Mouse (Mus musculus): ENCODE measurements around the gene Tcea3. TPM values are rescaled to one million over a fixed set of nuclear protein-coding genes. Genes with fewer than 3 reads are reported as not detected.

Tcea3 gene
- polyA plus RNA-seq, 1 experiment from 2014 or later = 3.0 TPM

- peak; percentile 99 for ATAC-seq (ENCODE audit: low FRiP score, low read depth)
- Histone ChIP-seq H3K27me3 (replicated peaks) (no peaks in the 10 kb centered on the region), H3K4me3 (peak within 1 kb of the TSS; percentile 98), H3K36me3 (no peaks in the 10 kb centered on the region), H3K4me1 (peaks cover 26% of the 10 kb centered on the region), H3K4me2 (replicated peaks) (peak within 1 kb of the TSS; percentile 73), H3K9me3 (no peaks in the 10 kb centered on the region), H3K9ac (peak within 1 kb of the TSS; percentile 98), H3K27ac (peak within 1 kb of the TSS; percentile 98)
- WGBS = under 1% methylated on average over 65 of the region's 65 CpGs
Measured at GRCm38 (mm10) chr4:136310229-136311041, 62.9 kb downstream of the Tcea3 start, which contains the start of gene Hnrnpr. Gene Hnrnpr (plus strand): TSS chr4:136310942.

GRCm38 (mm10) chr4:136311042-136311999 is 63.8 kb downstream of the Tcea3 start:
- Histone ChIP-seq H3K9me3 (no peaks in the 10 kb centered on the region), H3K4me3 (peak overlapping the region; percentile 98), H3K27ac (peak overlapping the region; percentile 98), H3K36me3 (no peaks in the 10 kb centered on the region), H3K4me1 (peaks cover 26% of the 10 kb centered on the region), H3K9ac (peak overlapping the region; percentile 98), H3K27me3 (replicated peaks) (no peaks in the 10 kb centered on the region), H3K4me2 (replicated peaks) (peak overlapping the region; percentile 73)
- under 1% methylated on average over 80 of the region's 81 CpGs for WGBS
- ATAC-seq (ENCODE audit: low FRiP score, low read depth) = peak; percentile 82

GRCm38 (mm10) chr4:136312616-136313015 is 65.1 kb downstream of the Tcea3 start:
- no peaks in the 10 kb centered on the region for H3K27me3 ChIP-seq (replicated peaks)
- H3K9me3 ChIP-seq = no peaks in the 10 kb centered on the region
- peak overlapping the region; percentile 73 for H3K4me2 ChIP-seq (replicated peaks)
- H3K36me3 ChIP-seq = peaks cover 3% of the 10 kb centered on the region
- ATAC-seq (ENCODE audit: low FRiP score, low read depth) = no peak
- 36% methylated on average over 4 of the region's 4 CpGs for WGBS
- H3K9ac ChIP-seq = 0 out of 2 replicates have a peak overlapping the region, but pooled peaks have one; percentile 38
- peaks cover 26% of the 10 kb centered on the region for H3K4me1 ChIP-seq
- H3K27ac ChIP-seq = no peak overlapping the region
- H3K4me3 ChIP-seq = peak overlapping the region; percentile 98

GRCm38 (mm10) chr4:136317667-136318066 is 70.1 kb downstream of the Tcea3 start:
- H3K4me3 ChIP-seq = no peak overlapping the region
- H3K36me3 ChIP-seq = peaks cover 46% of the 10 kb centered on the region
- peaks cover 17% of the 10 kb centered on the region for H3K4me1 ChIP-seq
- H3K9me3 ChIP-seq = no peaks in the 10 kb centered on the region
- no peak overlapping the region for H3K9ac ChIP-seq
- H3K27me3 ChIP-seq (replicated peaks) = no peaks in the 10 kb centered on the region
- no peak for ATAC-seq (ENCODE audit: low FRiP score, low read depth)
- H3K27ac ChIP-seq = no peak overlapping the region
- H3K4me2 ChIP-seq (replicated peaks) = no peak overlapping the region
- WGBS = 83% methylated on average over 4 of the region's 4 CpGs

GRCm38 (mm10) chr4:136320016-136320415 is 72.5 kb downstream of the Tcea3 start:
- peaks cover 63% of the 10 kb centered on the region for H3K36me3 ChIP-seq
- no peak for ATAC-seq (ENCODE audit: low FRiP score, low read depth)

GRCm38 (mm10) chr4:136324226-136324625 is 76.7 kb downstream of the Tcea3 start:
- no peak overlapping the region for H3K9ac ChIP-seq
- no peaks in the 10 kb centered on the region for H3K4me1 ChIP-seq
- ATAC-seq (ENCODE audit: low FRiP score, low read depth) = no peak
- WGBS = 76% methylated on average over 2 of the region's 2 CpGs
- H3K4me2 ChIP-seq (replicated peaks) = no peak overlapping the region
- H3K4me3 ChIP-seq = no peak overlapping the region
- no peaks in the 10 kb centered on the region for H3K27me3 ChIP-seq (replicated peaks)
- H3K9me3 ChIP-seq = no peaks in the 10 kb centered on the region
- H3K36me3 ChIP-seq = peaks cover 52% of the 10 kb centered on the region
- no peak overlapping the region for H3K27ac ChIP-seq

More at GRCm38 (mm10) chr4:136320016-136320415, 72.5 kb downstream of the Tcea3 start:
- no peaks in the 10 kb centered on the region for H3K27me3 ChIP-seq (replicated peaks)
- no peaks in the 10 kb centered on the region for H3K9me3 ChIP-seq
- 92% methylated on average over 4 of the region's 4 CpGs for WGBS
- H3K4me2 ChIP-seq (replicated peaks) = no peak overlapping the region
- no peak overlapping the region for H3K27ac ChIP-seq
- no peak overlapping the region for H3K9ac ChIP-seq
- peaks cover 2% of the 10 kb centered on the region for H3K4me1 ChIP-seq
- no peak overlapping the region for H3K4me3 ChIP-seq

Other genes starting within 250 kb of the Tcea3 start
- 32.1 and 35.0 TPM in 2 replicates for gene Eloa, start 226.0 kb upstream of the Tcea3 start, polyA plus RNA-seq (2016; fragmentation: Nextera tagmentation; extraction: Ambion mirVana)
- 293 and 294 TPM in 2 replicates for gene Rpl11, start 194.3 kb upstream of the Tcea3 start, polyA plus RNA-seq (2016; fragmentation: Nextera tagmentation; extraction: Ambion mirVana)
- gene Id3, start 104.2 kb upstream of the Tcea3 start, polyA plus RNA-seq (2016; fragmentation: Nextera tagmentation; extraction: Ambion mirVana) = 325 and 330 TPM in 2 replicates
- 9.5 and 10.4 TPM in 2 replicates for gene E2f2, start 75.3 kb upstream of the Tcea3 start, polyA plus RNA-seq (2016; fragmentation: Nextera tagmentation; extraction: Ambion mirVana)
- 10.4 and 11.4 TPM in 2 replicates for gene Asap3, start 41.4 kb upstream of the Tcea3 start, polyA plus RNA-seq (2016; fragmentation: Nextera tagmentation; extraction: Ambion mirVana)
- gene Zfp46, start 37.0 kb downstream of the Tcea3 start, polyA plus RNA-seq (2016; fragmentation: Nextera tagmentation; extraction: Ambion mirVana) = 38.3 and 39.7 TPM in 2 replicates
- gene Hnrnpr, start 63.2 kb downstream of the Tcea3 start, polyA plus RNA-seq (2016; fragmentation: Nextera tagmentation; extraction: Ambion mirVana) = 221 and 229 TPM in 2 replicates
- gene Htr1d, start 175.8 kb downstream of the Tcea3 start, polyA plus RNA-seq (2016; fragmentation: Nextera tagmentation; extraction: Ambion mirVana) = 0.31 and 0.58 TPM in 2 replicates
- 0.32 TPM in 1 of 2 replicates, not detected in the other for gene 6030445D17Rik, start 214.5 kb downstream of the Tcea3 start, polyA plus RNA-seq (2016; fragmentation: Nextera tagmentation; extraction: Ambion mirVana)
- gene Luzp1, start 222.0 kb downstream of the Tcea3 start, polyA plus RNA-seq (2016; fragmentation: Nextera tagmentation; extraction: Ambion mirVana) = 82.1 and 90.8 TPM in 2 replicates

Measured in neural tube, embryonic 12.5 days (tissue).